Mouse (Mus musculus): ENCODE data around the gene Avp. TPM values are rescaled to one million over a fixed set of nuclear protein-coding genes. Genes with fewer than 3 reads are reported as not detected.

Gene Avp
- polyA plus RNA-seq, 1 experiment from 2014 or later = not detected

GRCm38 (mm10) chr2:130532201-130532600 is 50.2 kb downstream of the Avp start:
- no peak for ATAC-seq (ENCODE audit: low FRiP score, low read depth)
- Histone ChIP-seq H3K9me3 (no peaks in the 10 kb centered on the region), H3K27me3 (replicated peaks) (no peaks in the 10 kb centered on the region), H3K4me1 (no peaks in the 10 kb centered on the region), H3K9ac (no peak overlapping the region), H3K36me3 (peaks cover 33% of the 10 kb centered on the region), H3K27ac (no peak overlapping the region), H3K4me2 (replicated peaks) (no peak overlapping the region), H3K4me3 (no peak overlapping the region)
- 95% methylated on average over 2 of the region's 2 CpGs for WGBS

Small RNA genes lying within 50 kb of the gene (microRNA-seq; reads per million reads assigned to microRNA genes)
- gene Gm23876 = not detected

Other genes starting within 250 kb of the Avp start
- gene Cpxm1, start 185.0 kb downstream of the Avp start, polyA plus RNA-seq (2016; fragmentation: Nextera tagmentation; extraction: Ambion mirVana) = 32.2 and 34.3 TPM in 2 replicates
- gene Gm28372, start 177.3 kb downstream of the Avp start, polyA plus RNA-seq (2016; fragmentation: Nextera tagmentation; extraction: Ambion mirVana) = 0.10 and 0.13 TPM in 2 replicates
- gene 1700020A23Rik, start 177.3 kb downstream of the Avp start, polyA plus RNA-seq (2016; fragmentation: Nextera tagmentation; extraction: Ambion mirVana) = 0.29 TPM in 1 of 2 replicates, not detected in the other
- gene Tmem239, start 176.1 kb downstream of the Avp start, polyA plus RNA-seq (2016; fragmentation: Nextera tagmentation; extraction: Ambion mirVana) = not detected in 2 replicates
- gene Vps16, start 158.2 kb downstream of the Avp start, polyA plus RNA-seq (2016; fragmentation: Nextera tagmentation; extraction: Ambion mirVana) = 104 and 120 TPM in 2 replicates
- gene Pced1a, start 157.9 kb downstream of the Avp start, polyA plus RNA-seq (2016; fragmentation: Nextera tagmentation; extraction: Ambion mirVana) = 11.8 TPM in 2 replicates
- 114 and 124 TPM in 2 replicates for gene Ptpra, start 132.3 kb downstream of the Avp start, polyA plus RNA-seq (2016; fragmentation: Nextera tagmentation; extraction: Ambion mirVana)
- 77.7 and 80.8 TPM in 2 replicates for gene Mrps26, start 18.8 kb downstream of the Avp start, polyA plus RNA-seq (2016; fragmentation: Nextera tagmentation; extraction: Ambion mirVana)
- not detected in 2 replicates for gene Oxt, start 6.4 kb downstream of the Avp start, polyA plus RNA-seq (2016; fragmentation: Nextera tagmentation; extraction: Ambion mirVana)
- gene Fastkd5, start 47.5 kb upstream of the Avp start, polyA plus RNA-seq (2016; fragmentation: Nextera tagmentation; extraction: Ambion mirVana) = 15.1 and 17.2 TPM in 2 replicates
- 13.1 and 14.4 TPM in 2 replicates for gene Ubox5, start 47.5 kb upstream of the Avp start, polyA plus RNA-seq (2016; fragmentation: Nextera tagmentation; extraction: Ambion mirVana)
- gene Lzts3, start 60.2 kb upstream of the Avp start, polyA plus RNA-seq (2016; fragmentation: Nextera tagmentation; extraction: Ambion mirVana) = 7.5 and 8.2 TPM in 2 replicates
- gene Ddrgk1, start 82.1 kb upstream of the Avp start, polyA plus RNA-seq (2016; fragmentation: Nextera tagmentation; extraction: Ambion mirVana) = 57.4 and 58.4 TPM in 2 replicates
- 138 and 142 TPM in 2 replicates for gene Itpa, start 85.1 kb upstream of the Avp start, polyA plus RNA-seq (2016; fragmentation: Nextera tagmentation; extraction: Ambion mirVana)
- gene Slc4a11, start 115.0 kb upstream of the Avp start, polyA plus RNA-seq (2016; fragmentation: Nextera tagmentation; extraction: Ambion mirVana) = 0.11 and 0.20 TPM in 2 replicates

Measured in neural tube, embryonic 12.5 days (tissue).